Mouse (Mus musculus) fat pad, adult 2 months (tissue): Measurements from ENCODE around the gene Vapa.
A peak's percentile ranks its signal among the peaks of the same experiment; 100 is the strongest.
"Not testable (repeated sequence)": the region's sequence is repeated elsewhere in the genome, so short reads cannot be mapped to it uniquely, and the experiment has no call there.

ENCODE experiments used
- DNase-seq: peaks from one replicate; pipeline ENCODE4 v3.0.0-alpha.2; 2011; ENCODE audit warnings: low read depth, low spot score; ENCODE audit errors: extremely low read depth

Gene Vapa

GRCm38 (mm10) chr17:65571466-65571865 lies 41.9 kb downstream of the Vapa start:
- no peak for DNase-seq

GRCm38 (mm10) chr17:65564189-65564588 lies 49.2 kb downstream of the Vapa start:
- no peak for DNase-seq

- no peak for DNase-seq
These were observed 50.0 kb downstream of the Vapa start for GRCm38 (mm10) chr17:65563345-65563744.

GRCm38 (mm10) chr17:65562761-65563160 lies 50.6 kb downstream of the Vapa start:
- DNase-seq: no peak

GRCm38 (mm10) chr17:65561361-65562015 lies 51.9 kb downstream of the Vapa start:
- no peak for DNase-seq

- no peak for DNase-seq
These were observed 54.1 kb downstream of the Vapa start for GRCm38 (mm10) chr17:65559273-65559672.

- DNase-seq: no peak
These were observed 54.6 kb downstream of the Vapa start for GRCm38 (mm10) chr17:65558788-65559187.

- no peak for DNase-seq
These were observed 55.1 kb downstream of the Vapa start for GRCm38 (mm10) chr17:65558217-65558616.

- no peak for DNase-seq
These were observed 56.1 kb downstream of the Vapa start for GRCm38 (mm10) chr17:65557212-65557611.

- DNase-seq: no peak
These were observed 56.6 kb downstream of the Vapa start for GRCm38 (mm10) chr17:65556798-65557197.

- DNase-seq: no peak
These were observed 60.8 kb downstream of the Vapa start for GRCm38 (mm10) chr17:65552426-65552997.

- DNase-seq: no peak
These were observed 63.0 kb downstream of the Vapa start for GRCm38 (mm10) chr17:65550357-65550756.

GRCm38 (mm10) chr17:65548698-65549365 lies 64.5 kb downstream of the Vapa start:
- peak; percentile 16 for DNase-seq

GRCm38 (mm10) chr17:65546221-65546620 lies 67.1 kb downstream of the Vapa start:
- DNase-seq: not testable (repeated sequence)

- no peak for DNase-seq
These were observed 72.7 kb downstream of the Vapa start, which contains the start of gene Tmem232 for GRCm38 (mm10) chr17:65540441-65541272. Gene Tmem232 (minus strand): TSS chr17:65540782.

- no peak for DNase-seq
These were observed 77.2 kb downstream of the Vapa start for GRCm38 (mm10) chr17:65536156-65536555.

GRCm38 (mm10) chr17:65532381-65532780 lies 81.0 kb downstream of the Vapa start:
- DNase-seq: not testable (repeated sequence)
